Mouse (Mus musculus) thymus, postnatal 10 days (tissue): ENCODE measurements around the gene Bcan.

Experiments
- DNase-seq, 2 experiments: peaks; one replicate each; pipeline ENCODE4 v3.0.0; 2021; ENCODE audit warnings: low spot score in 2 of 2

The Bcan gene

DNA sequence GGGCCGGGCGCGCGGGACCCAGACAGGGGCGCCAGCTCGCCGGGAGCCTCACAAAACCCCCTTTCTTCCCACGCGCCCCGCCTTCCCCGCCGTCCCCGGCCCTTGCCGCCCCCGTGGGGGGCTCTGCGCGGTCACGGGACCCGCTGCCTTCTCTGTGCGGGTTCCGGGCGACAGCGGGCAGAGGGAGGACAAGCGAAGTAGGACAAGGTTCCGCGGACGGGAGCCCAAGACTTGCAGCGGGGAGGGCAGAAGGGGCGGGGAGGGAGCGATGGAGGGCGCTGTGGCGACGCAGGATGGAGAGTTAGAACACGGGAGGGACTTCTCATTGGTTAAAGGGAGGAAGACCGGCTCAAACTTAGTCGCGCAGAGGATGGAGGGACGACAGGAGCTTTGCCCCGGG, at the start of gene Bcan:
Bcan (minus strand) TSS at position 50 of the 400 bp plus-strand sequence.
- no peak for DNase-seq

DNA sequence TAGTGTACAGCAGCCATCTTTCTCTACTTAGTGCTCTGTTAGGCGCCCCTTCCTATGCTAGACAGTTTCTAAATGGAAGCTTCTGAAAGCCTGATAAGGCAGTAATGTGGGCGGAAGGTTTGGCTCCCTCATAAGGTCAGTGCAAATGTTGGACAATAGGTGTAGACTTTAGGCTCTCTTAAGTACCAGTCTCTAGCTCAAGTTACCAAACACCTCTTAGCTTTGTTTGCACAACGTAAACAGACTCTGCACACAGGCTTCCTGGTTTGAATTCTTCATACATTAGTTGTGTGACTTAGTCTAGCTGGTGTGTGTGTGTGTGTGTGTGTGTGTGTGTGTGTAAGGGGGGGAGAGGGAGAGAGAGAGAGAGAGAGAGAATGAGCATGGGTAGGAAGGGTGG, 49.5 kb upstream of the Bcan start:
- DNase-seq = no peak

- DNase-seq = peak; percentile 68 to 94
Observed at GRCm38 (mm10) chr3:88042661-88043421, 42.8 kb upstream of the Bcan start, which contains the start of gene Gpatch4. Gene Gpatch4, plus strand, starts transcription at chr3:88043108.

DNA sequence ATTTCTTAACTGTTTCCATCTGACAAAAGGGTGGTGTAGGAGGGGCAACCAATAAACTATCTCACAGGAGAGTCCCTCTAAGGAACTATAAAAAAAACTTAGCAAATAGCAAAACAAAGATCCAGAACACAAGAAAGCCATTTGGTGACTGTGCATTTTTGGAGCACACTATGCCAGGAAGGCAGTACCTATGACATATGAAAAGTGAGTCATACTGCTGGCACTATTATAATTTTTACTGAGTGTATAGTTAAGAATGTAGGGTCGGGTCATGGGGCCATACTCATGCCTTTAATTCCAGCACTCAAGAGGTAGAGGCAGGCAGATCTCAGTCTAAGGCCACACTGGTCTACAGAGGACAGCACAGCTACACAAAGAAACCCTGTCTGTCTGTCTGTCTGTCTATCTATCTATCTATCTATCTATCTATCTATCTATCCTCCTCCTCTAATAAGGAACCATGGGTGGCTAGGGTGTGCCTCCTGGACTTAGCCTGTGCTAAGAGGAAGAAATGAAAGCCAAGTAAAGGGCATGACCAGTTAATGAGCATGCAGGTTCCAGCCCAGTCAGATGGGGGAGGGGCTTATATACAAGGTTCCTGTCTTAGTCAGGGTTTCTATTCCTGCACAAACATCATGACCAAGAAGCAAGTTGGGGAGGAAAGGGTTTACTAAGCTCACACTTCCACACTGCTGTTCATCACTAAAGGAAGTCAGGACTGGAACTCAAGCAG, 35.7 kb upstream of the Bcan start:
- no peak for DNase-seq

DNA sequence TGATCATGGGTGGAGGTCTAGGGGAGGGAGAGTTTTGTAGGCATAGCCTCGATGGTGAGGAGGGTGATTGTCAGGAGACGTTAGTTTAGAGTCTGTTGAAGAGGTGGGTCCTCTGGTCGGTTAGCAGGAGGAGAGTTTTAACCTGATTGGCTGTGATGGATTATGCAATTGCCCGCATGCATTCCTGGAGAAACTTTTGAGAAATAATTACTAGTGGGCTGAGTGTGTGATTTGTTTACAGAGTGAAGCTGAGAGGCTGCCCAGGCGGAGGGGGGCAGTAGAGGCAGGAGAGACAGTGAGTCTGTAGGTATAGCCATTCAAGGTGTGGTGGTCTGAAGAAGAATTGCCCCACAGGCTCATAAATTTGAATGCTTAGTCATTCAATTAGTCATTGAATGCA, 33.5 kb upstream of the Bcan start:
- DNase-seq = no peak

DNA sequence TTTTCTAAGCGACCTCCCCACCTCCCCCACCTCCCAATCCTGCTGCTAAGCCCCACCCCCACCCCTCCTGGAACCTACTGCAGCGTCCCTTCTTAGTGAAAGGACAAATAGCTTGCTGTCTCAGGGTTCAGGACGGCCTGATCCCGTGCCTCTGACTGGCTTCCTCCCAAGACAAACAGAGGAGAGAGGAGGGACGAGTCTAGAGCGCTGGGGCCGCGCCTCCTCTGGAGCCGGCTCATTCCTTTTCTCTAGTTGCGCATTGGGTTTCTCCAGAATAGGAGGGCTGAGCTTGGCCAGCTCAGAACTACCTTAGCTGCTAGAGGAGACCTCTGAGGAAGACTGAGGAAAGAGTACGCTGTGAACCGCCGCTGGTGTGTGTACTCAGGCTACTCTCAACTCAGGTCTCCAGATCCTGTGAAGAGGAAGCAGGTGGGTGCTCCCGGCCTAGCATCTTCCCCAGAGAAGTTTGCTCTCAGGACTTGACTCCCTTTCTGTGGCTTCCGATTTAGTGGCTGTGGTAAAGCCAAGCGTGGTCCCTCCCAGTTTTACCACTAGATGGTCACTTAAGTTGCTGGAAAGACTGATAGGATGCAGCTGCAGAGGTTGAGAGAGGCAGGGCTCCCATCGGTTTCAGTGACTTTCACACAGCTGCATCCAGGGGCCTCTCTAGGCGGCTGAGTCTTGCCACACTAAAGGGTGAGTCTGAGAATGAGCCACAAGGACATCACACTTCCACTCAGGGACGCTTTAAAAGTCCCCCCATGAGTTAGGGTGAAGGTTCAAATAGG, 30.8 kb upstream of the Bcan start:
- no peak for DNase-seq

DNA sequence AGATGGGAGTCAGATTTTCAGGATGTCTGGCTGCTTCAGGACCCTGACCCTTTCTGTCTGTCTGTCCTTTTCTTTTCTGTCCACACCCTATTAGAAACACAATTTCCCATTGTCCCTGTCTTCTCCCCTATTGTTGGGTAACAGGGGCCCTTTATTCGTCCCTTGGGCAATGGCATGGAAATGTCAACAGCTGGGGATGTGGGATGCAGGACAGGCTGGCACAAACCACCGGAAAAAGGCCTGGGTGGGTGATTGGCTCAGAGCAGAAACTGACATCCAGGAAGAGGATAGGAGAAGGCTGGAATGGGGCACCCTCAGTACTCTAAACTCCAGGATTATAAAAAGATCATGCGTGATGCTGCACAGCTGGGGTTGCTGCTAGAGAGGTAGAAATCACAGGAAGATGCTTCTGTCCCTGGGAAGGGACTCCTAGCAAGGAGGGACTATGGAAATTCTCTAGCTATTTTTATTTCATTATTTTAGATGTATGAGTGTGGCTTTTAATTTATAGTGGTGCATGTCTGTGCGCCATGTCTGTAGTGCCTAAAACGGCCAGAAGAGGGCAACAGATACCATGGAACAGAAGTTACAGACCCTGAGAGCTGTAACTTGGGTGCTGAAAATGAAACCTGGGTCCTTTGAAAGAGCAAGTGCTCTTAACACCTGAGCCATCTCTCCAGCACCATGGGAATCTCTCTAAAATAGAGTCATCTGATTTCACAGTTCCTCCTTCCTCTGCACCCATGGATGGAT, 27.6 kb upstream of the Bcan start, which contains the start of gene Hapln2:
Hapln2 (minus strand) TSS at position 150 of the 753 bp plus-strand sequence.
- DNase-seq = no peak

- DNase-seq = no peak
Observed at GRCm38 (mm10) chr3:88026823-88027222, 26.8 kb upstream of the Bcan start.

DNA sequence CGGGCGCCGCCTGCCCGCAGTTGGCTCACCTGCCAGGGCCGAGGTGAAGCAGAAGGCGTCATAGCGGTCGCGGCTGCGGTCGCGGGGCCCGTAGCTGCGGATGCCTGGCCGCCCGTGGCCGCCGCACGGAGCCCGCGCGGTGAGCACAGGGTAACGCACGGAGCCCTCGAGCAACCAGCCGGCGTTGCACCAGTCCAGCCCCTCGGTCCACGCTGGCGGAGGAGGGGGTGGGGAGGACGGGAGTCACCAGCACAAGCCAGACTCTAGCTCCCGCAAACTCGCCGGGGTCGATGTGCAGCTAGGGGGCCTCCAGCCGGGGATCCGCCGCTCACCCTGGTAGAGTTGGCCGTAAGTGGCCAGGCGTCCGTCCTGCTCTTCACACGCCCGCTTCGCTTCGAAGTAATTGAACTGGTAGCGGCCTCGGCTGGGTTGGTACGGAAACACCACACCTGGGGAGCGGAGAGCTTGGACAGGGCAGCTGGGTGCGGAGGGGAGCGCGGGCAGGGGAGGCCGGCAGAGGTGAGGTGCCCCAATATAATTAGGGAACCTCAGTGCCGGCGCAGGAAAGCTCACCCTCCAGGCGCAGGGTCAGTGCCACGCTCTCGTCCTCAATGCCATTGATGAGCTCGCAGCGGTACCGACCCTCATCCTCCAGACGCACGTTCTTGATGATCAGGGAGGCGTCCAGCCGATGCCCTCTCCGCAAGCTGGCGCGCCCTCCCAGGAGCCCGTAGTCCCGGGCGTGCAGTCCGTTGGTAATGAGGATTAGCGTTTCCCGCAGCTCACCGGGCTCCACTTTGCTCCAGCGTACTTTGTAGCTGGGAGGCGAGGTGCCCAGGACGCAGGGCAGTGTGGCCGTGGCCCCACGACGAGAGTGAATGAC, 23.4 kb upstream of the Bcan start:
- no peak for DNase-seq

GRCm38 (mm10) chr3:88022322-88023191, 22.5 kb upstream of the Bcan start:
- peak; percentile 28 to 51 for DNase-seq

DNA sequence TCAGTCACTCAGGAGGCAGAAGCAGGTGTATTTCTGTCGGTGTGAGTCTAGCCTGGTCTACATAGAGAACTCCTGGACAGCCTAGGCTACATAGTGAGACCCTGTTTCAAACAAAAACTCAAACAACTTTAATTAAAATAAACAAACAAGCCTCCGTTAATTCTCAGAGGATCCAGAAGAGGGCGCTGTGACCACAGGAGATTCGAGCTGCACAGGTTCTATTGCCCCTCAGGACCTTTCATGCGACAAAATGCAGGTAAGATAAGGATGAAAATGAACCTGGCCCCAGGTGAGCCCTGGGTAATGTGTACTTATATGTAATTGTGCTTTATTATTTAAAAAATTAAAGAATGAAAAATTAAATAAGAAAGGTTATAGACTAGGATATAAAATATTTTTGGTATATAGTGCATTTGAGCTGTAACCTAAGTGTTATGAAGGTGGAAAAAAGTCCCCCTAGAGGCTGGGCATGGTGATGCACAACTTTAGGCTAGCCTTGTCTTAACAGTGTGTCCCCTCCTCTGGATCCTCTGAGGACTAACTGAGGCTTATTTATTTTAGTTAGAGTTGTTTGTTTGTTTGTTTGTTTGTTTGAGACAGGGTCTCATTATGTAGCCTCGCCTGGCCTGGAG, 10.7 kb upstream of the Bcan start:
- peak in 1 of 2 experiments; percentile 34 for DNase-seq

GRCm38 (mm10) chr3:88005822-88006786, 6.1 kb upstream of the Bcan start:
- no peak for DNase-seq

GRCm38 (mm10) chr3:88002291-88002976, 2.4 kb upstream of the Bcan start:
- DNase-seq = peak; percentile 26 to 27

- no peak for DNase-seq
Observed at GRCm38 (mm10) chr3:88000816-88001595, 976 bp upstream of the Bcan start.

GRCm38 (mm10) chr3:87999243-87999895, 661 bp downstream of the Bcan start:
- DNase-seq = no peak

DNA sequence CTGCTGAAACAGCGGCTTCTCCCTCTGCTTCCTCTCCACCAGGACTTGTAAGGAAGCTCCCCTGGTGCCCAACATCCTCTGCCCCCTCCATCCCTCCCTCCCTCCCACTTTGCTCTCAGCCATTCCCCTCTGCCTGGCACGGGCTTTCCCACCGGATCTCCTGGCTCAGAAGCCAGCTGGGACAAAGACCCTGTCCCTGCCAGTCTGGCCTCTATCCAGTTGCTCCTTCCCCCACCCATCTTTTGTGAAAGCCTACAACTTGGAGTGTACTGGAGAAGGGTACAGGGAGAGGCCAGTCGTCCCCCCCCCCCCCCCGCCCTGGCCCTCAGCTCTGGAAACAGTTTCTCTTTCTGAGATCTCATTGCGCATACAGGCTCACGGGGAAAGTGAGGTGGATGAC, 1.3 kb downstream of the Bcan start:
- DNase-seq = no peak
